Mouse (Mus musculus): ENCODE measurements around the gene Efcab5. TPM values are rescaled to one million over a fixed set of nuclear protein-coding genes. Genes with fewer than 3 reads are reported as not detected.

The Efcab5 gene
- total RNA-seq, 2 experiments from 2014 or later: 0.22 to 0.80 TPM

Small RNAs within 50 kb of the gene (microRNA-seq; reads per million reads assigned to microRNA genes)
- gene Mir423 (ENCODE audit: borderline number of aligned reads in 2 of 2): 3,535 to 4,399 reads per million in 2 experiments

Other genes with a start within 250 kb of the Efcab5 start
- gene Slc6a4, start 190.4 kb downstream of the Efcab5 start, total RNA-seq (2021): 10 to 100 TPM; 40.7 to 45.6 TPM
- gene Nsrp1, start 110.5 kb downstream of the Efcab5 start, total RNA-seq (2021): 10 to 100 TPM; 21.0 to 28.0 TPM
- gene Ssh2, start 27.3 kb upstream of the Efcab5 start, total RNA-seq (2021): 10 to 100 TPM; 19.5 to 22.3 TPM

Measured in adrenal gland, adult 18-20 months (tissue).